Mouse (Mus musculus): ENCODE measurements around the gene Ppt1. TPM values are rescaled to one million over a fixed set of nuclear protein-coding genes. Genes with fewer than 3 reads are reported as not detected.

The Ppt1 gene
- polyA plus RNA-seq, 1 experiment = 61.9 TPM

DNA sequence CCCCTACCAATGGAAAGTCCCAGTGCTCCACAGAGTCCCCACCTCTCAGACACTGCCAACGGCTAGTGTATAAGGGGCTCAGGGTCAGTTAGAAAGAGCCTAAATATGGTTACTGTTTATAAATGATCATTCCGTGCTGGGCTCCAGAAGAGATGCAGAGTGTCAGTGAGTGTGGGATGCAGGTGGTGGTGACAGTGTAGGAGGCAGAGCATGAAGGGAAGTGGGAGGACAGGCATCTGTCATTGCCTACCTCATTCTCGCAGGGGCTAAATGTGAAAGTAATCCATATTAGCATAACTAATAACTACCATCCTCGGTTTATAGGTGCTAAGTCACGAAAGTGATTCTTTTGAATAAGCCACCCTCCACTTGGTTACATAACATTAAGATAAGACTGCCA lies 34.7 kb downstream of the Ppt1 start:
- TF ChIP-seq CTCF (IDR thresholded peaks at IDR 0.05; ENCODE audit: borderline replicate concordance, extremely low read depth, insufficient read depth, insufficient read length) = no peak
- DNase-seq (ENCODE audit: low read depth) = no peak

DNA sequence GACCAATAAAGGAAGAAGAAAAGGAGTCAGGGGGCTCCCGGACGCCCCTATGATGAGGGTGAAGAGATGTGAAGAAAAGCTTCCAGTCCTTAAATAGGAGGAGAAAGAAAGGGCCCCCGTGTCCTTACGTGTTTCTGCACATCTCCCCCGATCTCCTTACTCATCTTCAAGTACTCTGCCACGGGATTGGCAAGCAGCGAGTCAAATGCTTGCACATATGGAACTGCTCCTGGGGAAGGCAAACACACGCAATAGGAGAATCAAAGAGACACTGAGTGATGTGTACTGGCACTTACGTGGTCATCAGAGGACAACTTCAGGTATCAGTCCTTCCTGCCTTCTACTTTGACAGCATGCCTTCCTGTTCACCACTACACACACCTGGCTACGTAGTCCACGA lies 35.2 kb downstream of the Ppt1 start:
- no peak for DNase-seq (ENCODE audit: low read depth)

DNA sequence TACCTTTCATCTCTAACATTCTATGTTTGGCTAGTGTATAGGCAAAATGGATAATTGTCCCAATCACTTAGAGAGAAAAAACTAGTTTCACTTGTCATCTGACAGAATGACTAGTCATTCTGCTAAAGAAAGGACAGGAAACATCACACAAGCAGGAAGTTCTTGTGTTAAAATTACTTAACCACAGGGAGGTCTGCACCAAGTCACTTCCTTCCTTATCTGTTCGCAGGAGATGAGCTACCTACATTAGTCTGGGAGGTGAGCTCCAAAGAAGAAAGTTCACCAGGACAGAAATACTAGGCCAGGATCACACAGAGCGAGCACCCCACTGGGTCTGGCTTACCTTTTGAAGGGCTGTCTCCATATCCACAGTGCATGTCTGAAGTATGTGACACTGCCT lies 35.9 kb downstream of the Ppt1 start:
- DNase-seq (ENCODE audit: low read depth) = no peak
- no peak for TF ChIP-seq POLR2A (IDR thresholded peaks at IDR 0.05; ENCODE audit: borderline replicate concordance, extremely low read depth, insufficient read depth, insufficient read length, poor library complexity, severe bottlenecking)
- no peak for TF ChIP-seq CTCF (IDR thresholded peaks at IDR 0.05; ENCODE audit: borderline replicate concordance, extremely low read depth, insufficient read depth, insufficient read length)

More for the DNA sequence above, 35.2 kb downstream of the Ppt1 start:
- TF ChIP-seq CTCF (IDR thresholded peaks at IDR 0.05; ENCODE audit: borderline replicate concordance, extremely low read depth, insufficient read depth, insufficient read length) (no peak), POLR2A (IDR thresholded peaks at IDR 0.05; ENCODE audit: borderline replicate concordance, extremely low read depth, insufficient read depth, insufficient read length, poor library complexity, severe bottlenecking) (no peak)

DNA sequence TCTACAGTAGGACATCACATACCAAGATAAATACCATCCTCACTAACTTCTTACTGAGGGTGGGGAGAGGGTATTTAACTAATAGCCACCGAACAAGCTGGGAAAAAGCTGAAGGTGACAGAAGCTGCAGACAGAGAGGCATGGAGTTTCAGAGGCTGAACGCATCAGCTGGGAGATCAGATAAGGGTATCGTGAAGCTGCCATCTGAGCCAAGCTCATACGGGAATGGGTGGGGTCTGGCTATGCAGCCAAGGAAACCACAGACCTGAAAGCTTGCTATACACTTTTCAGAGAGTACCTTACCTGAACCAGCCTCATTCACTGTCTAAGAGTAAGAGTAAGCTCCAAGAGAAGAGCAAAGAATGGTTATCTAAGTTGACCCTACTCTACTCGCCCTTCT lies 37.0 kb downstream of the Ppt1 start:
- TF ChIP-seq POLR2A (IDR thresholded peaks at IDR 0.05; ENCODE audit: borderline replicate concordance, extremely low read depth, insufficient read depth, insufficient read length, poor library complexity, severe bottlenecking) (no peak), CTCF (IDR thresholded peaks at IDR 0.05; ENCODE audit: borderline replicate concordance, extremely low read depth, insufficient read depth, insufficient read length) (no peak)

DNA sequence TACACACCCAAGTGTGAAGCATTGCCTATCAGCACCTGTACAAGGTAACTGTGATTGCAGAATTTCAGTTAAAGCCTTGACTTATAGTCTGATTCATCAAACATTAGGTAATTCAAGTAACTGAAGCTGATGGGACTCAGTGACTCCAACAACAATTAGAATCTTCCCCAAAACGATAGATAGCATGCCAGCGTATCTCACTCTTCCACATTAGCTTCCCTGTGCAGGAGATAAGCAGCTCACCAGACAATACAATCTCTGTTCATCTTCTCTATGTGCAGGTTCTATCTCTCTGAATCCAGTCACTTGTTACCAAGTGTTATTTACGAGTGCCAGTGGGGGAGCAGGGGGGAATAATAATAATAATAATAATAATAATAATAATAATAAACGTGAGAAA lies 37.5 kb downstream of the Ppt1 start:
- no peak for TF ChIP-seq POLR2A (IDR thresholded peaks at IDR 0.05; ENCODE audit: borderline replicate concordance, extremely low read depth, insufficient read depth, insufficient read length, poor library complexity, severe bottlenecking)
- no peak for TF ChIP-seq CTCF (IDR thresholded peaks at IDR 0.05; ENCODE audit: borderline replicate concordance, extremely low read depth, insufficient read depth, insufficient read length)
- DNase-seq (ENCODE audit: low read depth) = no peak

More for the DNA sequence above, 37.0 kb downstream of the Ppt1 start:
- DNase-seq (ENCODE audit: low read depth) = no peak

DNA sequence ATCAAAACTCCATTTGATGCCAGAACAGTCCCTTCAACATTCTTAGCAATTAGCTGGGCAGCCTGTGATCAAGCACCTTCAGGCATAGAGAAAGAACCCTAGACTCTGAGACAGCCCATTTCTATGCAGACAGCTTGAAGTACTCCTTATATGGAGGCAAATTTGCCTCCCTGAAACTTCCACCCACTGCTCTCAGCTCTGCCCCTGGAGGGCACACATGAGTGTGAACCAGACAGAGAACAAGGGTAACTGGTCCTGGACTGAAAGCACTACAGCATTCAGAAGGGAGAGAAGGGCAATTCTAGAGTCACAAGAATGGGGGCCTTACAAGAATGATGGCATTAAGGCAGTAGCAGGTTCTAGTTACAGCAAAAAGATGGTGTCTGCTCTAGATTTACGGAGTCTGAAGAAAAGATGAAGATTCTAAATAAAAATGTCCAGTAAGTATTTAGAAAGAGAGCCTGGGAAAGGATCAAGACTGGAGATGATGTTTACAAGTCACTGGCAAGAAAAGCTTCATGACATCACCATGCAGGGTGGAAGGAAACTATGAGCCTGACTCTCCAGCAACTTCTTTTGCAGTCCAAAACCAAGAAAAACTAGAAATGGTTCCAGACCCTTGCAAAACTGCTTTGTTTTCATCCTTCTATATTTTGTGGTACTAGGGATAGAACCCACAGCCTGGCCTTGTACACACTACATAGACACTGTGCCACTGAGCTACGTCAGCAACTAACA lies 42.5 kb downstream of the Ppt1 start:
- no peak for DNase-seq (ENCODE audit: low read depth)
- TF ChIP-seq CTCF (IDR thresholded peaks at IDR 0.05; ENCODE audit: borderline replicate concordance, extremely low read depth, insufficient read depth, insufficient read length) = no peak
- TF ChIP-seq POLR2A (IDR thresholded peaks at IDR 0.05; ENCODE audit: borderline replicate concordance, extremely low read depth, insufficient read depth, insufficient read length, poor library complexity, severe bottlenecking) = no peak

DNA sequence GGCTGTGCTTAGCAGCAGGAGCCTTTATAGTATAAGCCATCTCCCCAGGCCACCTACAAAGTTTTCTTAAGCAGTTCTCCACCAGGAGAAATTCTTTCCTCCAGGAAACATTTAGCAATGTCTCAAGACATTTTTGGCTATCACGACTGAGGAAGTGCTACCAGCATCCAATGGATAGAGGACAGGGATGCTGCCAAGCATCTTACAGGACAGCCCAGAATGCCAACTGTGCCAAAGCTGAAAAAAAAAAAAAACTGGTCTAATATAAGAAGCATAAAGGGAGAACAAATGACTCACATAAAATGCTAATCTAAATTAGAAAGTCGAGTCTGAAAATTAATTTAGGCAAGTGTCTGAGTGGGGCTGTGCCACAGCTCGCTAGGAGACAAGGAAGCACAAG lies 46.5 kb downstream of the Ppt1 start:
- no peak for TF ChIP-seq CTCF (IDR thresholded peaks at IDR 0.05; ENCODE audit: borderline replicate concordance, extremely low read depth, insufficient read depth, insufficient read length)
- TF ChIP-seq POLR2A (IDR thresholded peaks at IDR 0.05; ENCODE audit: borderline replicate concordance, extremely low read depth, insufficient read depth, insufficient read length, poor library complexity, severe bottlenecking) = no peak
- no peak for DNase-seq (ENCODE audit: low read depth)

DNA sequence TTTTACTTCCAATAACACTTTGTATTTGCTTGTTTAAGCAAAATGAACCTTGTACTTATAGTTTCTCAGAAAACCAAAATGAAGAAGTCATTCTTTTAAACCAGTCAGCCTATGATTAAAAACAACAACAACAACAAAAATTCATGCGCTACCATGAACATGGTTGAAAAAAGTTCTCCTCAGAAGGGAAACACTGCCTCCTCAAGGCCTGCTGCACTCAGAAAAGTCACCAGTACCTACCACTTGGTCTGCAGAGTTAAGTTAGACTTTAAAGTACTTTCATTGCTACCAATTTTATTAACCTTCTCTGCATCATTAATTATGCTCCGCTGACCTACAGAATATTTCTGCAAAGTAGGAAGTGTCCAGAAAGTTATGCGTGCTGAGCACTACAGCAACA lies 47.3 kb downstream of the Ppt1 start:
- DNase-seq (ENCODE audit: low read depth) = no peak
- TF ChIP-seq POLR2A (IDR thresholded peaks at IDR 0.05; ENCODE audit: borderline replicate concordance, extremely low read depth, insufficient read depth, insufficient read length, poor library complexity, severe bottlenecking) = no peak
- TF ChIP-seq CTCF (IDR thresholded peaks at IDR 0.05; ENCODE audit: borderline replicate concordance, extremely low read depth, insufficient read depth, insufficient read length) = no peak

DNA sequence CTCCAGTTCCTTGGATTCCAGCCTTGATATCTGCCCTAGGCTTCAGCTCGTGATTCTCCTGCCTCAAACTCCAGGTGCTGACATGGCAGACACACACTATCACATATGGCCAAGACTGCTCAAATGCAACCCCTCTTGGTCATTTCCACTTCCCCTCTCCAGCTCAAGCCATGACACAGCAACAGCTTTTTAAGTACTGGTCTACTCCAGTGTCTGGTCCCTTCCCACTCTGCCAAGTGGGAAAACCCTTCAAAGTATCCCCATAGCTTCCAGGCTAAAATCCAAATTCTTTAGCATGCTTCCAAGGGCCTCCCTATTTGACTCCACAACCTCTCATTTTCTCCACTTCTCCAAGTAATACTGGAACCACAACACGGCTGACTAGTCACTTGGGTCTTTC lies 48.0 kb downstream of the Ppt1 start:
- TF ChIP-seq POLR2A (IDR thresholded peaks at IDR 0.05; ENCODE audit: borderline replicate concordance, extremely low read depth, insufficient read depth, insufficient read length, poor library complexity, severe bottlenecking) (no peak), CTCF (IDR thresholded peaks at IDR 0.05; ENCODE audit: borderline replicate concordance, extremely low read depth, insufficient read depth, insufficient read length) (no peak)
- DNase-seq (ENCODE audit: low read depth) = no peak

DNA sequence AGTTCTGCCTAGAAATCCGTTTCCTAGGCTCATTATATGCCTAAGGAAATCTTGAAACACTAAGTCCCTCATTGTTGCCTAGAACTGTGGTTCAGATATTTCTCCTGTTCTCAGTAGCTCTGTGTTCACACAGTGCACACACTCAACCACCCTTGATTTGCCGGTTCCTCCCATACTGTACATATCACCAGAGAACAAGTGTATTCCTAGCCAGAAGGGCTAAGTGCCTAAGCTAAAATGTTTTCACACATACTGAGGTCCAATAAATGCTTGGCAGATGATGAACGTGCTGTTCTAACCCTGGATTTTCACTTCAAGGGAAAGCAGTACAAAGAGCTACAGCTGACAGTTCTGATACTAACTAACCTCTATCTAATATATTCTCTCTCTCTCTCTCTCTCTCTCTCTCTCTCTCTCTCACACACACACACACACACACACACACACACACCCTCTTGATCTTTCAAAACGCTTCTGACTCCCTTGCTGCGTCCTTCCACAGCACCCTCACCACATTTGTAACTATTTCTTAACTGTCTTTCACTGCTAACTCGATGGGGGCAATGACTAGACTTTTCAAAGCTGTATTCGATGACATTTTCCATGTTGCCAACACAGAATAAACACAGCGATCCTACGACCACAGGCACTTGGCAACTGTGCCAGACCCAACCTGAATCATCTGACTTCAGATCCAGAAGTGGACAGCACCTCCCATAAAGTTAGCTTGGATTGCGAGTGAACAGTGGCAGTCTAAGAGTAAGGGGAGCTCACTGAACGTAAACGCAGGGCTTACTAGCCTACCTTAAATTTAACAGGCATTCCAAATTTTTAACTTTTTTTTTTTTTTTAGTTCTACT lies 48.7 kb downstream of the Ppt1 start:
- TF ChIP-seq CTCF (IDR thresholded peaks at IDR 0.05; ENCODE audit: borderline replicate concordance, extremely low read depth, insufficient read depth, insufficient read length) (no peak), POLR2A (IDR thresholded peaks at IDR 0.05; ENCODE audit: borderline replicate concordance, extremely low read depth, insufficient read depth, insufficient read length, poor library complexity, severe bottlenecking) (no peak)
- DNase-seq (ENCODE audit: low read depth) = no peak

DNA sequence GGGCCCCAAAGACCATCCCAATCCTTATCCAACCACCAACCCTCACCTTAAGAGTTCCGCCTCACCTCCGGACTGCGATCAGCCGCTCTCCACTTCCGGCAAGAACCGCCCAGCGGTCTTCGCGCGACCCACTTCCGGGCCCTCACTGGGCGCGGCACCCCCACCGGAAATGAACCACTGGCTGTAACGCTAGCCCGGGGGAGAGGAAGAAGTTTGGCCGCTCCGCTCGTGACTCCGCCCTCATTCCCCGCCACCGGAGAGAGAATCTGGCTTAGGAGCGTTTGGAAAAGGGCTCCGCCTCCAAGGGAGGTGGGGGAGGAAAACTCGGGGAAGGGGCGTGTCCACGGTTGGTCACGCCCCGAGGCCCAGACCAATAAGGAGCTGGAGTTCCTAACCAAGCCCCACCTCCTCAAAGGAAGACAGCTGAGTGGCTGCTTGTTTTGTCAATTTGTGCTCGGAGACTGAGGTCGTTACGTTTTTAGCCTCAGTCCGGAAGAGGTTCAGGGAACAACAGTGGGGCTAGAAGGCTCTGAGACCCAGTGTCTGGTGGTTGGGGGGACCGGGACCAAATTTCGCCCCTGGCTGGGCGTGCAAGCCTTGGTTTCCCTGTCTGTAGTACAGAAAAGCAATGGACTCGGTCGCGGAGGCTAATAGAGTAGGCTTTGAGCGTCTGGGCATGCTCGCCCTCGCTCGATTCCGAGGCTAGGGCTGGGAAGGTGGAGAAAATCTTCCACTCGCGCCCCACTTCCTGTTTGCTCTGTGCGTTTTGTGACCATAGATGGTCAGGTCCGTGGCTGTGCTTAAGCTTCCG lies 49.9 kb downstream of the Ppt1 start, which contains the start of gene Cap1:
Gene Cap1 (minus strand): TSS at position 289 of the 811 bp plus-strand sequence.
- TF ChIP-seq POLR2A (IDR thresholded peaks at IDR 0.05; ENCODE audit: borderline replicate concordance, extremely low read depth, insufficient read depth, insufficient read length, poor library complexity, severe bottlenecking) = peak; percentile 85; the same call in 1 of the 2 replicates
- TF ChIP-seq CTCF (IDR thresholded peaks at IDR 0.05; ENCODE audit: borderline replicate concordance, extremely low read depth, insufficient read depth, insufficient read length) = no peak
- DNase-seq (ENCODE audit: low read depth) = peak; percentile 100

Measured in brain, embryonic 14.5 days (tissue).